Mouse (Mus musculus) left cerebral cortex, adult 18-20 months (tissue): ENCODE measurements around the gene 4921539E11Rik. TPM values are rescaled to one million over a fixed set of nuclear protein-coding genes. Genes with fewer than 3 reads are reported as not detected.

Source experiments
- DNase-seq, 2 experiments: peaks; one replicate each; pipeline ENCODE4 v3.0.0; 2021 to 2022; ENCODE audit warnings: low spot score in 2 of 2, mixed read lengths in 1 of 2
- total RNA-seq, 2 experiments: library from RNA; stranded (reverse); gene quantifications; 2 replicates each; pipeline ENCODE4 v1.2.3; 2021

The 4921539E11Rik gene
- total RNA-seq, 2 experiments from 2014 or later = not detected

DNA sequence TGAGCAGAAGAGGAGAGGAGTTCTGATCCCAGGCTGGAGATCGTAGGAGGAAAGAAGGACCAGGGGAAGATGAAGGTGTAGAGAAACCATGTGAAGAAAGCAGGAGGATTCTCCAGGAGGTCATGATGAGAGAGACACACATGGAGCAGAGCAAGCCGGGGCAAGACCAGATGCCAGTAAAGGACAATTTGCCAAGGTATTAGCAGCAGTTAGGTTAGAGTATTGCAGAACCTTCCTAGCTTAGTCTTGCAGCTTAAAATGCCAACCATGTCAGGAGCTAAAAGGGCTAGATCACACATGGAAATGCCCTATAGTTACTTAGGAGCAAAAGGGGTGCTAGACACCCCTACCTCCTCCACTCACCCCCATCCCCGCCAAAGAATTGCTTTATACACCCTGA is 43.4 kb downstream of the 4921539E11Rik start:
- DNase-seq = no peak

DNA sequence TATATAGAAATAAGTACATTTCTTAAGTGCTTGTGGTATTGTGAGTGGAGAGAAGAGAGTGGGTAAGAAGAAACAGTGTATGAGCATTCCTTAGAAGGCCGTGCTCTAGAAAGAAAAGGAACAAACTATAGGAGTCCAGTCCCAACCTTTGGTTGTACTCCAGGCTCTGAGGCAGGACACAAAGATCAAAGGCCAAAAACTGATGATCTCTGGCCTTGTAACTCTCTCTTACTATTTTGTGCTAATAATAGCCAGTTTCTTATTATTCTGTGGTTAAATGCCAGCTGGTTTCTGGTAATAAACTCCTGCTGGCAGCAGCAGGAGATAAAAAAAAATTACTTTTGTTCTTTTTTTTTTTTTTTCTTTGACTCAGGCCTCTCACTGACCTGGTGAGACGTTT is 58.5 kb downstream of the 4921539E11Rik start:
- no peak for DNase-seq

DNA sequence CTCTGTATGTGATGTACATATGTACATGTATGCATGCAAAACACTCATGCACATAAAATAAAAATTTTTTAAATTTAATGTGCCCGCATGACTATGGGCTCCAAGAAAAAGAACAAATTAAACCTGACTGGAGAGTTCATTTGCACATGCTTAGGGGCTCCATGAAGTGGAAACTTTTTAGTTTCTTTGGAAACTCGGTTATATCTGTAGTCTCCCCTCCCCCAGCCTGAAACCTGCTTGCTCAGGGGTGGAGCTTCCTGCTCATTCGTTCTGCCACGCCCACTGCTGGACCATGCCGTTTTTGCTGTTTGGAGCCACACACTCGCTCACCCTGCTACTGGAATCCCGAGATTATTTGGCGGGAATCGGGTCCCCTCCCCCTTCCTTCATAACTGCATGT is 67.8 kb downstream of the 4921539E11Rik start:
- DNase-seq = no peak

DNA sequence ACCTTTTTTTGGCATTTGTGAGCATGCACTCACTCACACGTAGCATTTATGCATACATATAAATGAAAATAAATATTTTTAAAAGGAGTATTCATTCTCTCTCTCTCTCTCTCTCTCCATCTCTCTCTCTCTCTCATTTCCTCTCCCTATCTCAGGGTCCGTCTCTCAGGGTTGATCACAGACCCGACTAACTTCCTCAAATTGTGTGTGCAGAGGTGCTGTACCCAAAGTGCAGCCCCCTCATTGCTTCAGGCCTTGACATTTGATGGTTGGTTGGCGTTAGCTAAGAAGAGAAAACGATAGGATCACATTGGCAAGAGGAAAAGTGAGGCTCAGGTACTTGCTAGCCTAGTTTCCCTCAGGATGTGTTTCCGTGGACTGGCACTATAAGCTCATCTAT is 68.9 kb downstream of the 4921539E11Rik start:
- DNase-seq = no peak

DNA sequence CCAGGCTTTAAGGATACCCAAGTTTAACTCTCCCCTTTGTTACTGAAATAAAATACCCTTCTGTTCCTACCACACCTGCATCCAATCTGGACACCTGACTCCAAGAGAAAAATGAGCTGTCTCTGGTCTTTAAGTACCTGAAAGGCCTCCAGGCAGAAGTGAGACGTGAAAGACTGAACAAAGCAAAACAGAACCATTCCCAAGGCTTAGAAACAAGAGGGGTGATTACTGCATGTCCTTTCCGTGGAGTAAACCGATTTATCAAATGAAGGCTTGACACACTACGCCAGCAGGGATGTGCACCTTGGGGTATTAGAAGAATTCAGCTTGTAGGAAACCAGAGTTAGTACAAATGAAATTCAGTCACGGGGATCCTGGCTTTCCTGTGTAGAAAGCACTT is 71.7 kb downstream of the 4921539E11Rik start:
- DNase-seq = no peak

- DNase-seq = no peak
Measured at GRCm38 (mm10) chr4:103216046-103216445, 74.6 kb downstream of the 4921539E11Rik start.

- DNase-seq = peak; percentile 72 to 76
Measured at GRCm38 (mm10) chr4:103214925-103215820, 75.5 kb downstream of the 4921539E11Rik start, which contains the start of gene Slc35d1. Gene Slc35d1, minus strand, starts transcription at chr4:103215164.

DNA sequence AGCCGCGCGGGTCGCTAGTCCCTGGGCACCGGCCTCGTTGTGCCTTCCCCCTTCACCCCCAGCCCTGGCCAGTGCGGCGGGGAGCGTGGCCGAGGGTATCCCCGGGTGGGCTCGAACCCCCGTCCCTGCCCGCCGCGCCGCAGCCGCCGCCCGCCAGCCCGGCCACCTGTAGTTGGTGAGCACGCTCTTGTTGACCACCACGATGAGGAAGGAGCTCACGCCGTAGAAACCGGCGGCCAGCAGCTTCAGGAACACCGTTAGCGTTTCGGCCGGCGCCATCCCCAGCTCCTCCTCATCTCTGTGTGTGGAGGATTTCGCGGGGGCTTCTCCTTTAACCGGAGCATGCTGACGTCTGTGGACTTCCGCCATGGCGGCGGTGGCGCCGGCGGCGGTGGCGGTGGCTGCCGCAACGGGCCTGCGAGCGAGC is 76.2 kb downstream of the 4921539E11Rik start:
- peak; percentile 62 to 81 for DNase-seq

DNA sequence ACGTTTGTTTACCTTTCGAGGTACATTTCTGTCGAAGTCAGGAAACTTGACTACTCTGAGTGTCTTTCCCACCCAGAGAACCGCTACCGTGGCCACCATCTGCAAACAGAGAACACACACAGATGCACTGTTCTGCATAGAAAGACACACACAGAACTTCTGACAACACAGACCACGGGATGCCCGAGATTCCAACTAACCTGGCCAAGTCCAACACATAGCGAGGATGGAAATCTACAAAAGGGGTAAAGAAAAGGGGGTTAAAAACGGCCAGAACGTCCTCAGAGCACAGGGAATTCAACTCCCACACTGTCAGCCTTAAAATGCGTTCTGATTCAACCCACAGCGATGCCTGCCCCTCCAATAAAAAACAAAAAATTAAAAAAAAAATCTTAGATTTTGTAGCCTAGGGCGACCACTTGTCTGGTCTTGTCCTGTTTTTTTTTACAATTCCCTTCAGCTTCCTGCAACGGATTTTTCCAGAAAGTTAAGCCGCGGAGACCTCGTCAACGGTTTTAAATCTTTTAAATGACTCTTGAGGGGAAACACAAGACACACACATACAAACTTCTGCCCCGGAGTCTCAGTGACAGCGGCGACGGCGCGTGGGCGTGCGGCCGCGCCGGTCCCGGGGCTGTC is 76.7 kb downstream of the 4921539E11Rik start:
- DNase-seq = peak in 1 of 2 experiments; percentile 31

DNA sequence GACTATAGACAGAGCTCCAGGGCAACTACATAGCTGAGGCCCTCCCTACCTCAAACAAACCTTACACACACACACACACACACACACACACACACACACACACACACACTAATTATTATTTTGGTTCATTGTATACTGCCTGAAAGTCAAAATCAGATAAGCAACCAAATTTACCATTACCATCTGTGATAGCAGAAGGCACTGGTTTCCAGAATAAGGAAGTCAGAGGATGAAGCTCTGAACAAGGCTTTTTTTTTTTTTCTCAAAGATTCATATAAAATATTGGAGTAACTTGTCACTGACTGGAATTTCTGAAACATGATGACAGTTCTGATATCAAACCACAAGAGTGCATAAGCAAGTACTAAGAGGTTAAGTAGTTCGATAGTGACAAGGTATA is 82.1 kb downstream of the 4921539E11Rik start:
- DNase-seq = no peak

DNA sequence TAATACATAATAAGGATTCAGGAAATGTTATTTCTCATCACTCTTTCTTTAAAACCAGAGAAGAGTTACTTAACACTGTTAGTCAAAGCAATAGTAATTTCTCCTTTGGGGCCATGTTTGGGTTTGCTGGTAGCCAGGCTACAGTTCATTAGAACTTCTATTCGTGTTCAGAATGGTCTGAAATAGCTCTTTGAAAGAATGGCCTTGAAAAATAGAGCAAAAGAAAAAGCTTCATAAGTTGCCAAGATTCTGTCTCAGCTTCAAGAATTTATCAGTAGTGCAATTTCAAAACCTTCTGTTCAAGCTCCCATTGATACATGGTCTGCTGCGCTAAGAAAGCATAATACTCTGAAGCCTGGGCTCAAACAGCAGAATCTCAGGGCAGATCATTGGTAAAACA is 87.0 kb downstream of the 4921539E11Rik start:
- DNase-seq = no peak

DNA sequence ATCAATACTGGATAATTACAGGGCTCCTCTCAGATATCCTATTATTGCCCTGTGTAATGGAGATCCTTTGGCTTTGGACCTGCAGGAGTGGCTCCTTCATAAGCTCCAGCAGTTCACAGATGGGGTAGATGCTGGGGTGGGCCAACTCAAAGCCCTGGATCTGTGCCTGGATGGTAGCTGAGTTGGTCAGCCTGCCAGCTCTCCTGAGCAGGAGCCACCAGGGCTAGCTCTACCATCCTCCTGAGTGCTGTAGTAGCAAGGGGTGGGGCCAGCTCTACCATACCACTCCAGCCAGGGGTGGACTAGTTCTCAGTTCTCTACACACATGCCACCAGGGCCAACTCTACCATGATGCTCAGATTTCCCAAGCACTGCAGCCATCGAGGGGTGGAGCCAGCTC is 90.6 kb downstream of the 4921539E11Rik start:
- DNase-seq = no peak

- DNase-seq = no peak
Measured at GRCm38 (mm10) chr4:103199086-103199485, 91.6 kb downstream of the 4921539E11Rik start.

DNA sequence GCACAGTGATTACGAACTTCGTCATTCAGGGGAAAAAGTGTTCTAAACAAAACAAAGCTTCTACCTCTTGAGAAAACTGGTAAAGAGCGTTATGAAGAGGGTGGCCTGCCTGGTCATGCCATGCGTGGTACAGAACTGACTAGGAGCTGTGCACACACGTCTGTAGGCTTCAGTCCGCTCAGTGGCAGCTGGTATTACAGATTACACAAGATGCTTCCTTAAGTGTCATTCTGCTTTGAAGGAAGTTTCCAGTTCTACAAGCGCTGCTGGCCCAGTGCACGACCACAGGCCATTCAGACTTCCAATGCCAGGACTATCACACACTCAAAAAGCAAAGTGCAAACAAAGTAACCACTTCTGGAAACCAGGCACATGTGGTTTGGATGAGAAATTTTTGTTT is 93.3 kb downstream of the 4921539E11Rik start:
- DNase-seq = no peak

- DNase-seq = no peak
Measured at GRCm38 (mm10) chr4:103192421-103192820, 98.2 kb downstream of the 4921539E11Rik start.

- DNase-seq = no peak
Measured at GRCm38 (mm10) chr4:103188786-103189640, 101.7 kb downstream of the 4921539E11Rik start.

Other genes starting within 250 kb of the 4921539E11Rik start
- 10 to 100 TPM; 42.5 to 44.6 TPM for gene Mier1, start 176.5 kb downstream of the 4921539E11Rik start, total RNA-seq
- gene Wdr78, start 176.3 kb downstream of the 4921539E11Rik start, total RNA-seq = 10 to 100 TPM; 14.3 to 14.5 TPM
- 10 to 100 TPM in 1 of 2 experiments, 1 to 10 TPM in 1; 8.9 to 13.6 TPM for gene Slc35d1, start 75.7 kb downstream of the 4921539E11Rik start, total RNA-seq
- gene Oma1, start 22.9 kb upstream of the 4921539E11Rik start, total RNA-seq = 1 to 10 TPM; 9.7 to 10.0 TPM